Mouse (Mus musculus): ENCODE data around the gene Krt10.

DNA sequence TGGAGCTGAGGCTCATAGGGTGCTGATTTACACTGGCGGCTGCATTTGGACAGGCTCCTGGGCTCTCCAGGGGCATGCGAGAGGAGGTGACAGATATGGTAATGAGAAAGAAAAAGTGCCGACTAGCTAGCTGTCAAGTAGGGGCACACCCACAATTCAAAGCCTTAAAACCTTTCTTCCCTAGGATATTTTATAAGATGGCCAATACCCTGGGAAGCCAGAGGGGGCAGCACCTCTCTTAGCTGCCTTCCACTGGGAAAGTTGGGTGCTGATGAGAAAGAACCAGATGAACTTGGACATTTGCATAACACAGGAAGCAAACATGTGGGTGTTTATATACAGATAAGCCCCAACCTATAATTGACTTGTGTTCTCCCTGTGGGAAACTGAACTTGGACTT is 19.9 kb downstream of the Krt10 start:
- TF ChIP-seq CTCF (IDR thresholded peaks at IDR 0.05; ENCODE audit: control insufficient read depth, insufficient read depth, insufficient replicate concordance, low read depth, low read length): peak; percentile 8; the same call in 1 of the 2 replicates
- no peak for TF ChIP-seq POLR2A (IDR thresholded peaks at IDR 0.05; ENCODE audit: control insufficient read depth, low read depth, low read length)
